Mouse (Mus musculus): ENCODE results near the gene Zdhhc18. TPM values are rescaled to one million over a fixed set of nuclear protein-coding genes. Genes with fewer than 3 reads are reported as not detected.

Zdhhc18 gene
- total RNA-seq, 2 experiments from 2014 or later = 7.8 to 16.2 TPM

GRCm38 (mm10) chr4:133563123-133563571 lies 86.8 kb downstream of the Zdhhc18 start:
- peak; percentile 68 for ATAC-seq (replicated peaks; ENCODE audit: poor library complexity)

GRCm38 (mm10) chr4:133561622-133562021 lies 88.3 kb downstream of the Zdhhc18 start:
- no peak for ATAC-seq (replicated peaks; ENCODE audit: poor library complexity)

- no peak for ATAC-seq (replicated peaks; ENCODE audit: poor library complexity)
Measured at GRCm38 (mm10) chr4:133559846-133560245, 90.1 kb downstream of the Zdhhc18 start.

DNA sequence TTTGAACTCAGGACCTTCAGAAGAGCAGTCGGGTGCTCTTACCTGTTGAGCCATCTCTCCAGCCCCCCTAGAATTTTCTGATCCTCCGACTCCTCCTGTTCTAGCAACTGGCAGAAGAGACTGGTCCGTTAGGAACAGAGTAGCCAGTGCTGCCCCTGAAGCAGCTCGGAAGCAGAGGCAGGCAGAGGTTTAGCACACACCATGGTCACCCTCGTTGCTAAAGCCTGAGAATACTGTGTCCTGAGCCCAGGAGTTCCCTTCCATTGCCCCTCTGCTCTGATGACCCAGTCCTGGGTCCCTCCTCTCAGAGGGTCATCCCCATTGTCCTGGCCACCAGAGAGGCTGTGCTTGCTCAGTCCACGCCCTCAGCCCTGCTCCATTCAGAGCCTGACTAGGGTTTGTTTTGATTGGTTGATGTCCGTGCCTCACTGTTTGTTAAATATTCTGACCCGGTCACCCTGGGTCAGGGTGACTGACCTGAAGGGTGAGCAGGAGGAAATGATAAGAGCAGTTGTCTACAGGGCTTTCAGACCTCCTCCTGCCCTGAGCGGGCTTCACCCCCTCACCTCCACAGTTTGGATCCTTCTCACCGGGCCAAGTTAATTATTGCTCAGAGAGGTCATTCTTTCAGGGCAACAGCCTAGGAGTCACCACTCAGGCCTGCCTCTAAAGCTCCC lies 92.8 kb downstream of the Zdhhc18 start:
- ATAC-seq (replicated peaks; ENCODE audit: poor library complexity) = no peak

Other genes with a start within 250 kb of the Zdhhc18 start
- 0.15 TPM in 1 of 2 replicates, not detected in the other for gene Tent5b, start 170.0 kb downstream of the Zdhhc18 start, total RNA-seq (2015)
- not detected in 2 replicates for gene Tent5b, start 170.0 kb downstream of the Zdhhc18 start, total RNA-seq (2017)
- gene Trnp1, start 151.6 kb downstream of the Zdhhc18 start, total RNA-seq (2015) = not detected in 2 replicates
- gene Trnp1, start 151.6 kb downstream of the Zdhhc18 start, total RNA-seq (2017) = not detected in 2 replicates
- gene Kdf1, start 131.2 kb downstream of the Zdhhc18 start, total RNA-seq (2015) = not detected in 2 replicates
- not detected in 2 replicates for gene Kdf1, start 131.2 kb downstream of the Zdhhc18 start, total RNA-seq (2017)
- 181 and 191 TPM in 2 replicates for gene Nudc, start 104.2 kb downstream of the Zdhhc18 start, total RNA-seq (2015)
- gene Nudc, start 104.2 kb downstream of the Zdhhc18 start, total RNA-seq (2017) = 289 and 309 TPM in 2 replicates
- gene Nr0b2, start 96.8 kb downstream of the Zdhhc18 start, total RNA-seq (2015) = 2.9 and 3.1 TPM in 2 replicates
- gene Nr0b2, start 96.8 kb downstream of the Zdhhc18 start, total RNA-seq (2017) = 0.54 and 2.7 TPM in 2 replicates
- 1.6 and 2.9 TPM in 2 replicates for gene Gpatch3, start 75.4 kb downstream of the Zdhhc18 start, total RNA-seq (2015)
- 14.9 and 28.7 TPM in 2 replicates for gene Gpatch3, start 75.4 kb downstream of the Zdhhc18 start, total RNA-seq (2017)
- 17.1 and 21.6 TPM in 2 replicates for gene Gpn2, start 65.8 kb downstream of the Zdhhc18 start, total RNA-seq (2015)
- gene Gpn2, start 65.8 kb downstream of the Zdhhc18 start, total RNA-seq (2017) = 17.5 and 22.2 TPM in 2 replicates
- 3.6 and 3.7 TPM in 2 replicates for gene Sfn, start 48.0 kb downstream of the Zdhhc18 start, total RNA-seq (2015)
- gene Sfn, start 48.0 kb downstream of the Zdhhc18 start, total RNA-seq (2017) = 2.9 and 4.7 TPM in 2 replicates
- 5.1 and 8.5 TPM in 2 replicates for gene Pigv, start 22.5 kb upstream of the Zdhhc18 start, total RNA-seq (2015)
- gene Pigv, start 22.5 kb upstream of the Zdhhc18 start, total RNA-seq (2017) = 5.0 and 5.2 TPM in 2 replicates
- gene Arid1a, start 106.6 kb upstream of the Zdhhc18 start, total RNA-seq (2015) = 106 and 108 TPM in 2 replicates
- 27.0 and 30.0 TPM in 2 replicates for gene Arid1a, start 106.6 kb upstream of the Zdhhc18 start, total RNA-seq (2017)
- gene Rps6ka1, start 237.6 kb upstream of the Zdhhc18 start, total RNA-seq (2015) = 96.7 and 112 TPM in 2 replicates
- 126 and 160 TPM in 2 replicates for gene Rps6ka1, start 237.6 kb upstream of the Zdhhc18 start, total RNA-seq (2017)

Data from megakaryocyte progenitor cell, adult 5-6 weeks (primary cell).